Mouse (Mus musculus) left cerebral cortex, postnatal 10 days (tissue): ENCODE results near the gene Vmn2r97. TPM values are rescaled to one million over a fixed set of nuclear protein-coding genes. Genes with fewer than 3 reads are reported as not detected.
"Not testable (repeated sequence)": the region's sequence is repeated elsewhere in the genome, so short reads cannot be mapped to it uniquely, and the experiment has no call there.

ENCODE experiments used
- DNase-seq, 2 experiments: peaks; one replicate each; pipeline ENCODE4 v3.0.0; 2021 to 2022; ENCODE audit warnings: low spot score in 2 of 2, mixed read lengths in 1 of 2; ENCODE audit errors: extremely low spot score in 1 of 2
- intact Hi-C: fragments of 180-260 bp; cut with DNase I; formaldehyde crosslinking; loops from one replicate; pipeline ENCODE4 v1.15.1; 2025
- total RNA-seq, 2 experiments: library from RNA; stranded (reverse); gene quantifications; 2 replicates each; pipeline ENCODE4 v1.2.3; 2021

Gene Vmn2r97
- under 1 TPM in 1 of 2 experiments, not detected in 1; 0.09 TPM for total RNA-seq

DNA sequence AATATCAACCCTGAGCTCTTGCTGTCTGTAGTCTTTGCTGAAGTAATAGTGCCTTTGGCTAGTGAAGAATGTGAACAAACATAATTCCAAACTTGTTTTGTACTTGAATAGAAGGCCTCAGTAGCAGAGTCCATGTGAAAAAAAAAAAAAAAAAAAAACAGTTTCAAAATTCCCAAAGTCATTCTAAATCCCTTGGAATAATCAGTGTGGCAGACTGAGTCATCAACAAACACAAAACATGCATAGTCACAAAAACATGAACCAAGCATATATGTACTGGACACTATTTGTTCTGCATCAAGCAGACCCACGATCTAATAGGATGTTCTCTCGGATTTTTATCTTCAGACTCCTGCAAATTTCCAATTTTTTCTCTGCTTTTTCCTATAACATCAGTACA, at the start of gene Vmn2r97:
Gene Vmn2r97 (plus strand): TSS at position 301 of the 400 bp plus-strand sequence.
- intact Hi-C loops, DNase-seq: not testable (repeated sequence)

DNA sequence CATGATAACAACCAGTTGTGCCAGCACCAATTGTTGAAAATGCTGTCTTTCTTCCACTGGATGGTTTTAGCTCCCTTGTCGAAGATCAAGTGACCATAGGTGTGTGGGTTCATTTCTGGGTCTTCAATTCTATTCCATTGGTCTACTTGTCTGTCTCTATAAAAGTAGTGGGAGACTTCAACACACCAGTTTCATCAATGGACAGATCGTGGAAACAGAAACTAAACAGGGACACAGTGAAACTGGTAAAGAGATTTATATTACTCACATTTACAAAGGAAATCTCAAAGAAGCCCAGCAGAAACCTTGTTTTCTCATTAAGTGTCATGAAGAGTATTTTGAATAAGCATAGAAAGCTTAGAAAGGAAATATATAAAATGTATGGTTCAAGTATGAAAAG, 31.7 kb upstream of the Vmn2r97 start:
- intact Hi-C loops, DNase-seq: not testable (repeated sequence)

DNA sequence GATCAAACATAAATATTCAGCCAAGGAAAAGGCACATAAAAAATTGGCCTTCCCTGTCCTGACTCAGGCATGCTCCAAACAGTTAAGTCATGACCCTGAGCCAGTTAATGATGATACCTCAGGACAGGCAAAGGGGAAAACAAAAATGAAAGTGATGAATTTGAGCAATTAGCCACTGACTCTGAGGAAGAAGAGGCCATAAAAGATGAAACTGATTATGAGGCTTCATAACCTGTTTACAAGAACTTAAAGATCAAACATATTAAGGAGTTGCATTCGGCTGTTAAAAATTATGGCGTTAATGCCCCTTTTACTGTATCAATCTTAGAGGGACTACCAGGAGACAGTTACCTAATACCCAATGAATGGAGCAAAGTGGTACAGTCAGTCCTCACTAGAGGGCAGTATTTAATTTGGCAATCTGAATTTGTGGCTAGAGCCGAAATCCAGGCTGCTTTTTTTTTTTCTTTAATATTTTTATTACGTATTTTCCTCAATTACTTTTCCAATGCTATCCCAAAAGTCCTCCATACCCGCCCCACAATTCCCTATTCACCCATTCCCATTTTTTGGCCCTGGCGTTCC, 24.3 kb upstream of the Vmn2r97 start:
- intact Hi-C loops = no loop called here
- no peak for DNase-seq

DNA sequence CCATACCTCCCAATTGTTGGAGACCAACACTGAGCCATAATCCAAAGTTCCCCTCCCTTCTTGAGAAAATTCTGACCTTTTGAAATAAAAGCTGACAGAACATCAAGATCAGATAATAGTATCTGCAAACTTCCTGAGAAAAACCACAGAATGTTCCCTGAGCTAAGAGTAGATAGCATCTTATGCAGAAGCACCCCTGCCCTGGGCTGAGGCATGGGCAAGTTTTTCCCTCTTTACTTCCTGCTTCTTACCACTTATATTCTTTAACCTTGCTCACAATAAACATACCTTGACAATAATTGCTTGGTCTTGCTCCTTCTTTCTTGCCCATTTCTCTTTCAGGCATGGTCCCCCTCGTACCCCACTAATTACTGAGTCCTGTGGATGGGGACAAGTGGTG, 43.7 kb downstream of the Vmn2r97 start:
- DNase-seq, intact Hi-C loops: not testable (repeated sequence)

DNA sequence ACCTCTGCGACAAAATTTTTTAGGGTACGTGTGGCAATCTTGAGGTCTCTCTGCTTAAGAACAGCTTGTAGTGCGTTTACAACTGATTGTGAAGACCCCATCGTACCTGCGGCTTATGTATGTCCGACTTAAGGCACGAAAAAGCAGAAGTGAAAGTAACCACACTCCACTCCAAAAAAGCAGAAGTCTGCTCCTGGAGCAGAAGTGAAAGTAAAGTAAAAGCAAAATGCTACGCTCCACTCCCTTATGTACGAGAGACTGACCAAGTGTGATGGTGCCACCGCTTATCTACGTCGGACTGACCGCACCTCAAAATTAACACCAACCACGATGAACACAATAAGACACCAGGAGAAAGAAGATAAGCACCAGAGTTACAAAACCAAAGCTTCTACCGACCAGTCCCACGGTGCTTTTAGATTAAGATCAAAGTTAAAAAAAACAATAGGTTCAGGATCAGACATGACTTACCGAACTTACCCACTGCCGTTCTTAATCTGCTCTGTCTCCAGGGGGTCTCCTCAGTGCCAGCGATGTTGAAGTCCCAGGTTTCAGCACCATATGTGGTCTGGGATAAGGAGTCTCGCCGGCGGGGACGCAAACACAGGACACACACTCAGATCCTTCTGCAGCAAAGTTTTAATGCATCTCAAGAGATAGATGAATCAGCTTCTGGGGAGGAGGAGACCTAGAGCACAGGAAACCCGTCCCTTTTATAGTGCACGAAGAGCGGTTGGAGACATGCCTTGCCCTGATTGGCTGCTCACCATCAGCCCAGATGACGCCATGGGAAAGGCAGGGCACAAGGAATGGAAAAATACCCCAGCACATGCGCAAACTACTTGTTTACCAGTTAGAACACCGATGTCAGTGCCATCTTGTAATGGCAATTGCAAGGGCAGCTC, 54.5 kb downstream of the Vmn2r97 start:
- DNase-seq = no peak
- intact Hi-C loops = no loop called here

Other genes with a start within 250 kb of the Vmn2r97 start
- gene Vmn2r98, start 139.2 kb downstream of the Vmn2r97 start, total RNA-seq = not detected